Mouse (Mus musculus) E14TG2a.4 (cell line): ENCODE measurements around the gene U2af1.

Experiments used
- H3K27me3 ChIP-seq: 2 replicates; pipeline ENCODE4 v1.6.1; 2014; ENCODE audit warnings: low read length, control low read depth; ENCODE audit not compliant: insufficient read depth
- H3K36me3 ChIP-seq: 2 replicates; pipeline ENCODE4 v1.6.1; 2014; ENCODE audit warnings: low read length, control low read depth; ENCODE audit not compliant: insufficient read depth
- H3K4me1 ChIP-seq: replicated peaks from 2 replicates; pipeline ENCODE4 v1.6.1; 2014; ENCODE audit warnings: low read depth, low read length, control low read depth
- H3K4me3 ChIP-seq: replicated peaks from 2 replicates; pipeline ENCODE4 v1.5.1; 2014; ENCODE audit warnings: mild to moderate bottlenecking, low read length
- H3K9me3 ChIP-seq: 2 replicates; pipeline ENCODE4 v1.6.1; 2014; ENCODE audit warnings: low read length, control low read depth
- CTCF ChIP-seq: conservative IDR thresholded peaks from 2 replicates; pipeline ENCODE4 v1.5.1; 2014; ENCODE audit warnings: low read length
- NANOG ChIP-seq: IDR thresholded peaks from 2 replicates; pipeline ENCODE4 v1.6.1; 2014; ENCODE audit warnings: borderline replicate concordance, low read length, mixed read lengths
- POU5F1 ChIP-seq: IDR thresholded peaks from 2 replicates; pipeline ENCODE4 v1.6.1; 2014; ENCODE audit warnings: low read length, borderline replicate concordance

U2af1 gene

GRCm38 (mm10) chr17:31637866-31638570 is 20.7 kb downstream of the U2af1 start:
- no peak overlapping the region for H3K4me3 ChIP-seq
- no peak for TF ChIP-seq NANOG
- TF ChIP-seq CTCF = no peak
- no peak for TF ChIP-seq POU5F1
- H3K9me3 ChIP-seq = no peaks in the 10 kb centered on the region
- H3K27me3 ChIP-seq = peaks cover 52% of the 10 kb centered on the region
- H3K36me3 ChIP-seq = no peaks in the 10 kb centered on the region
- peaks cover 38% of the 10 kb centered on the region for H3K4me1 ChIP-seq

- Histone ChIP-seq H3K36me3 (no peaks in the 10 kb centered on the region), H3K9me3 (no peaks in the 10 kb centered on the region), H3K4me3 (peak within 1 kb of the TSS; percentile 88), H3K27me3 (peaks cover 52% of the 10 kb centered on the region), H3K4me1 (peaks cover 38% of the 10 kb centered on the region)
- TF ChIP-seq NANOG = no peak
- no peak for TF ChIP-seq POU5F1
- TF ChIP-seq CTCF = no peak
These were observed 21.5 kb downstream of the U2af1 start, which contains the start of gene Cbs for GRCm38 (mm10) chr17:31636942-31637811. Gene Cbs, minus strand, starts transcription at chr17:31637238.

- Histone ChIP-seq H3K27me3 (peaks cover 52% of the 10 kb centered on the region), H3K9me3 (no peaks in the 10 kb centered on the region), H3K36me3 (no peaks in the 10 kb centered on the region), H3K4me3 (peak overlapping the region; percentile 88), H3K4me1 (peaks cover 38% of the 10 kb centered on the region)
- TF ChIP-seq NANOG = no peak
- TF ChIP-seq POU5F1 = no peak
- no peak for TF ChIP-seq CTCF
These were observed 22.3 kb downstream of the U2af1 start for GRCm38 (mm10) chr17:31636277-31636941.

GRCm38 (mm10) chr17:31635781-31636180 is 22.9 kb downstream of the U2af1 start:
- Histone ChIP-seq H3K36me3 (no peaks in the 10 kb centered on the region), H3K4me3 (peak overlapping the region; percentile 88), H3K27me3 (peaks cover 48% of the 10 kb centered on the region), H3K4me1 (peaks cover 38% of the 10 kb centered on the region), H3K9me3 (no peaks in the 10 kb centered on the region)
- no peak for TF ChIP-seq CTCF
- TF ChIP-seq POU5F1 = no peak
- no peak for TF ChIP-seq NANOG

GRCm38 (mm10) chr17:31634896-31635295 is 23.8 kb downstream of the U2af1 start:
- Histone ChIP-seq H3K27me3 (peaks cover 45% of the 10 kb centered on the region), H3K9me3 (no peaks in the 10 kb centered on the region), H3K4me1 (peaks cover 38% of the 10 kb centered on the region), H3K4me3 (no peak overlapping the region), H3K36me3 (no peaks in the 10 kb centered on the region)
- no peak for TF ChIP-seq NANOG
- no peak for TF ChIP-seq CTCF
- TF ChIP-seq POU5F1 = no peak

- Histone ChIP-seq H3K9me3 (0 out of 2 replicates have a peak, but pooled peaks cover under 1% of the 10 kb centered on the region), H3K36me3 (no peaks in the 10 kb centered on the region), H3K27me3 (peaks cover 30% of the 10 kb centered on the region), H3K4me3 (no peak overlapping the region), H3K4me1 (peaks cover 37% of the 10 kb centered on the region)
- TF ChIP-seq POU5F1 = no peak
- no peak for TF ChIP-seq CTCF
- no peak for TF ChIP-seq NANOG
These were observed 25.7 kb downstream of the U2af1 start for GRCm38 (mm10) chr17:31633007-31633406.

GRCm38 (mm10) chr17:31631081-31631800 is 27.5 kb downstream of the U2af1 start:
- Histone ChIP-seq H3K4me1 (peaks cover 27% of the 10 kb centered on the region), H3K27me3 (peaks cover 15% of the 10 kb centered on the region), H3K9me3 (peaks cover 6% of the 10 kb centered on the region; the same call in 1 of the 2 replicates), H3K4me3 (no peak overlapping the region), H3K36me3 (no peaks in the 10 kb centered on the region)
- TF ChIP-seq NANOG = no peak
- TF ChIP-seq POU5F1 = no peak
- no peak for TF ChIP-seq CTCF

- Histone ChIP-seq H3K36me3 (0 out of 2 replicates have a peak, but pooled peaks cover 4% of the 10 kb centered on the region), H3K4me3 (no peak overlapping the region), H3K9me3 (peaks cover 6% of the 10 kb centered on the region; the same call in 1 of the 2 replicates), H3K27me3 (no peaks in the 10 kb centered on the region; the same call in 1 of the 2 replicates), H3K4me1 (peaks cover 20% of the 10 kb centered on the region)
- TF ChIP-seq POU5F1 (no peak), CTCF (no peak), NANOG (no peak)
These were observed 30.7 kb downstream of the U2af1 start for GRCm38 (mm10) chr17:31627961-31628360.
